Mouse (Mus musculus) ES-Bruce4 (cell line): ENCODE data around the gene Ltbp2. TPM values are rescaled to one million over a fixed set of nuclear protein-coding genes. Genes with fewer than 3 reads are reported as not detected.

Experiments used
- H3K27ac ChIP-seq: 2 replicates; pipeline ENCODE4 v1.5.1; 2012; ENCODE audit warnings: low read length, inconsistent platforms; ENCODE audit not compliant: insufficient read depth
- H3K27me3 ChIP-seq: 2 replicates; pipeline ENCODE4 v1.6.1; 2012; ENCODE audit warnings: mild to moderate bottlenecking, low read length, inconsistent platforms; ENCODE audit not compliant: control insufficient read depth, poor library complexity, insufficient read depth, severe bottlenecking
- H3K36me3 ChIP-seq: 2 replicates; pipeline ENCODE4 v1.6.1; 2012; ENCODE audit warnings: inconsistent platforms, mild to moderate bottlenecking, low read length, moderate library complexity; ENCODE audit not compliant: control insufficient read depth, poor library complexity, insufficient read depth, severe bottlenecking
- H3K4me1 ChIP-seq: one replicate; pipeline ENCODE4 v1.8.1; 2011; ENCODE audit warnings: low read length; ENCODE audit not compliant: control insufficient read depth, insufficient read depth
- H3K4me3 ChIP-seq: 2 replicates; pipeline ENCODE4 v1.5.1; 2011; ENCODE audit warnings: low read depth, mild to moderate bottlenecking, low read length
- H3K9ac ChIP-seq: 2 replicates; pipeline ENCODE4 v1.6.1; 2012; ENCODE audit warnings: low read depth, mild to moderate bottlenecking, inconsistent platforms; ENCODE audit not compliant: poor library complexity, severe bottlenecking
- H3K9me3 ChIP-seq: replicated peaks from 2 replicates; pipeline ENCODE4 v1.6.1; 2012; ENCODE audit warnings: mild to moderate bottlenecking, low read length, inconsistent platforms; ENCODE audit not compliant: control insufficient read depth, poor library complexity, insufficient read depth, severe bottlenecking
- CTCF ChIP-seq: IDR thresholded peaks from one replicate; pipeline ENCODE4 v1.8.1; 2011; ENCODE audit warnings: low read depth, low read length
- EP300 ChIP-seq: IDR thresholded peaks from 2 replicates; pipeline ENCODE4 v1.6.1; 2011; ENCODE audit warnings: low read depth, low read length; ENCODE audit not compliant: insufficient read depth
- POLR2A ChIP-seq: IDR thresholded peaks from one replicate; pipeline ENCODE4 v1.8.1; 2011; ENCODE audit warnings: low read length; ENCODE audit not compliant: insufficient read depth
- polyA plus RNA-seq: library from polyadenylated mRNA; stranded (reverse); fragments of >200 nt; gene quantifications from 2 replicates; pipeline ENCODE4 v1.2.4, GENCODE M21; 2011; ENCODE audit warnings: low read depth; ENCODE audit not compliant: missing spikeins, insufficient read depth, insufficient read length

Ltbp2 gene
- polyA plus RNA-seq, 1 experiment = 1.9 TPM

DNA sequence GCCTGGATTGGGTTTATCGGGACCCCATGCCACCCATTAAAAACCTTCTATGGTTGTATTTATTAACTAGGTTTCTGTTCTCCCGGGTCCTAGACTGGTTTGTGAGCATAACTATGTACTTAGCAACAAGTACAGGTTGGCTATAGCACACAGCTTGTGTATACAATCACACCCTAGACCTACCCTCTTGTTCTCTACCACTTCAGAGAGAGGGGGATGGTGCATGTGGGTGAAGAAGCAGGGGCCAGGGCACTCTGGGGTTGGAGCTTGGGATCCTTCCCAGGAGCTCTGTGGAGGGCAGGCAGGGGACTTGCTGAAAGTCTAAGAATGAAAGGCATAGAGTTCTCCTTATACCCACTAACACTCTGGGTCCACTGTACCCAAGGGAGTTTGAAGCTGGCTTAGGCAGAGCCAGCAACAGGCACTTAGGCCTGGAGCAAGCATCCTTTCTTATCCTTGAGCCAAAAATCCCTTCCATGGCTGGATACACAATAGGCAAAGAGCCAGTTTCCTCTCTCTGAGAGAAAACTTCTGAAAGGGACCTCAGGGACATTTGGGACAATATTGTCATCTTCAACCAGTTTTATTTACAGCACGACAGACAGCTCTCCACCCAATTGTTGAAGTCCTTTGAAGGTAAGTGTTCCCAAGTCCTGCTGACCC, 61.5 kb downstream of the Ltbp2 start:
- Histone ChIP-seq H3K27ac (no peak overlapping the region), H3K9ac (no peak overlapping the region), H3K4me3 (no peak overlapping the region), H3K36me3 (no peaks in the 10 kb centered on the region), H3K27me3 (no peaks in the 10 kb centered on the region), H3K4me1 (no peaks in the 10 kb centered on the region), H3K9me3 (no peaks in the 10 kb centered on the region; the same call in 1 of the 2 replicates)
- TF ChIP-seq EP300 (no peak), CTCF (no peak), POLR2A (no peak)

DNA sequence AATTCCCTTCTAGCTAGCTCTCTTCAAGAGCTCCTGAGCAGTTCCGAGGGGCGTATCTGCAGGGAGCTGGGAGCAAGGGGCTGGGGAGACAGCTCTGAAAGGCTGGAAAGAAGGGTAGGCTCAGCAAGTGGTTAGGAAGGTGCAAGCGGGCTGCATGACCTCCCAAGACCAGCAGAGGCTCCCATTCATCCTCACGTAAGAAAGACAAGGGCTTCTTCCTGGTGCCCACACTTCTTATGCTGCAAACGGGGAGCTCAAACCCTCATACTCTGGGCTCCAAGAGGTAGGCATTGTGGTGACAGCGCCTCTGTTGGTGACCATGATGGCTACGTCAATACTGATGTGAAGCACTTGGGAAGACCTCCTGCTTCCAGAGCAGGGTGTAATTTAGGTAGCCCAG, 62.6 kb downstream of the Ltbp2 start:
- Histone ChIP-seq H3K4me3 (no peak overlapping the region), H3K4me1 (no peaks in the 10 kb centered on the region), H3K9ac (no peak overlapping the region), H3K27ac (no peak overlapping the region), H3K9me3 (no peaks in the 10 kb centered on the region; the same call in 1 of the 2 replicates), H3K36me3 (no peaks in the 10 kb centered on the region), H3K27me3 (no peaks in the 10 kb centered on the region)
- TF ChIP-seq POLR2A (no peak), CTCF (peak; percentile 1), EP300 (no peak)

DNA sequence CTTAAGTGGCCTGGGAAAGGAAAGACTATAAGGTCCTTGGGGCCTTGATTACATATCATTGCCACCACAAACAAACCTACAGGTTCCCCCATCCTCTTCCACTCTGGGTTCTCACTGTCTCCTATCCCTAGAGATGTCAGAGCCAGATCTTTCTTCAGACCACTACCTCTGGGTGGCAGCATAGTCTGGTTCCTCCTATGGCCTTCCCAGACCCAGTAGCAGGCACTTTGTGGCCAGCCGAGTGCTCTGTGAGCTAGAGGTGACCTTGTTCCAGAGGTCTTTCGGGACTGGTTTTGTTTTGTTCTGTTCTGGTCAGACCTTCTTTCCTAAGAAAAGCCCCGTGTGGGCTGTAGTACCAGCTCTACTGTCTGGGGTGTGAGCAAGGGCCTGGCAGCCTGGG, 64.3 kb downstream of the Ltbp2 start:
- no peak overlapping the region for H3K27ac ChIP-seq
- TF ChIP-seq CTCF (peak; percentile 2), EP300 (no peak)

DNA sequence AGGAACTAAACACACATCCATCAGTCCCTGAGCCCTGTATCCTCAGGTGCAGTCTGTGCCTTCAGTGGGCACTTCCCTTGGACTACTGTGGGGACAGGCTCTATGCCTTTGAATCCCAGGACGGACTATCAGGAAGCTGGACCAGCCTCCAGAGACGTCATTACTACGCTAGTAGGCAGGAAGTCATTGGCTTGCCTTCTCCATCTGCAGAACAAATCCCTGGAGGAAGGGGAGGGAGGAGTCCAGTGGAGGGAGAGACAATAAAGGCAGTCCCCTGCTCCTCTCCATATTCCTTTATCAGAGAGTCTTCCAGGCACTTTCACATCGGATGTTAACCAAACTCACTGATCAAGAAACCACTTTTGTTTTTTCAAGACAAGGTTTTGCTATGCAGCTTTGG, 64.8 kb downstream of the Ltbp2 start:
- Histone ChIP-seq H3K36me3 (no peaks in the 10 kb centered on the region), H3K27me3 (no peaks in the 10 kb centered on the region), H3K27ac (no peak overlapping the region), H3K9me3 (no peaks in the 10 kb centered on the region), H3K4me3 (no peak overlapping the region), H3K4me1 (no peaks in the 10 kb centered on the region), H3K9ac (no peak overlapping the region)
- TF ChIP-seq POLR2A (no peak), CTCF (no peak), EP300 (no peak)

More for the DNA sequence above, 64.3 kb downstream of the Ltbp2 start:
- Histone ChIP-seq H3K4me1 (no peaks in the 10 kb centered on the region), H3K27me3 (no peaks in the 10 kb centered on the region), H3K9ac (no peak overlapping the region), H3K9me3 (no peaks in the 10 kb centered on the region), H3K4me3 (no peak overlapping the region), H3K36me3 (no peaks in the 10 kb centered on the region)

DNA sequence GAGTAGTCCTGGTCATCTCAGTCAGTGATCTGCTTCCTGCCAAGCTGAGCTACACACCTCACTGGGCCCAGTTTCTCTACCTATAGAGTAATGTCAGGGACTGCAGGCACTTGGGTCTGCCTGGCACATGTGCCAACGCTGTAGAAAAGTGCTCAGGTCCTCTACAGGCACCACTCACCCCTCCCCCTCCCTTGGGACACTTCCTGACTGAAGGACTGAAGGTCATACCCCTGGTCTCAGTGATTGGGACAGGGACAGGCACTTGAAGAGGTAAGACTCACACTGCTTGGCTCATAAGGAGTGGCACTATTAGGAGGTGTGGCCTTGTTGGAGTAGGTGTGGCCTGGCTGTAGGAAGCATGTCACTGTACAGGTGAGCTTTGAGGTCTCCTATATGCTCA, 65.5 kb downstream of the Ltbp2 start:
- Histone ChIP-seq H3K4me1 (no peaks in the 10 kb centered on the region), H3K9ac (no peak overlapping the region), H3K36me3 (no peaks in the 10 kb centered on the region), H3K4me3 (no peak overlapping the region), H3K9me3 (no peaks in the 10 kb centered on the region), H3K27me3 (no peaks in the 10 kb centered on the region), H3K27ac (no peak overlapping the region)
- TF ChIP-seq CTCF (no peak), POLR2A (no peak), EP300 (no peak)

DNA sequence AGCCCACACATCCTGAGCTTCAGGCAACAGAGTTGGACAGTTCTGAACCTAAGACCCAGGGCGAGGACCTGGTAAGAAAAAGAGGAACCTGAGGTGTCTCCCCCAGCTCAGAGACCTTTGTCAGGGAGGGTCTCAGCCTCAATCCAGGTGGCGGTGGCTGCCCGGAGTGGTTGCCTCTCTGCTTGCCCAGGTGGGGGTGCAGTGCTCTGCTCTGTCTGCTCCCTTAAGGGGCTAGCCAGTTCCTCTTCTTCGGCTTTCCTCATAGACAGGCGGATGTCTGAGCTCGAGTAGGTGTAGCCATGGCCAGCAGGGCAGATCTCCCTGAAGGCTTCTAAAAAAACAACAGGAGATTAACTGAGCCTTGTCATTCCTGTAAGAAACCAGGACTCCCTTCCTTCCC, 67.3 kb downstream of the Ltbp2 start:
- H3K27me3 ChIP-seq = no peaks in the 10 kb centered on the region
- H3K4me3 ChIP-seq = no peak overlapping the region
- no peak overlapping the region for H3K9ac ChIP-seq
- no peaks in the 10 kb centered on the region for H3K4me1 ChIP-seq
- H3K36me3 ChIP-seq = no peaks in the 10 kb centered on the region
- H3K9me3 ChIP-seq = no peaks in the 10 kb centered on the region
- H3K27ac ChIP-seq = no peak overlapping the region
- TF ChIP-seq EP300 = no peak
- TF ChIP-seq POLR2A = no peak
- no peak for TF ChIP-seq CTCF
